Mouse (Mus musculus) monocyte, adult 2 months (primary cell): ENCODE results near the gene Ptpre.

ENCODE experiments used
- DNase-seq, 2 experiments: peaks; one replicate each; pipeline ENCODE4 v3.0.0; 2022; ENCODE audit warnings: low spot score in 2 of 2, low read depth in 1 of 2

Ptpre gene

DNA sequence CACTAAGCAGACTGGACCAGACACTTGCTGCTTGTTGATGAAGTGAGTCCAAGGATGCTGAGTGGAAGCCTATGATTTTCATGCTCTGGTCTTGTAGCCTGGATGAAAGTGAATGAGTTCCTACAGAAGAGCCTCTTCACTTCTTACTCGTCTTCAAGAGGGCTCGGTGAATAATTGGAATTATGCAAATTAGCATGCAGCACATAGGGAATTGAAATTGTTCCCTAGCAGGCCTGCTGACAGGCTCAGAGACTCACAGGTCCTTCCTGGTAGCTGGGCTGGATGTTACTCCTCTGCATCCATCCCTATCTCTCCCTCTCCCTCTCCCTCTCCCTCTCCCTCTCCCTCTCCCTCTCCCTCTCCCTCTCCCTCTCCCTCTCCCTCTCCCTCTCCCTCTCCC, 102.1 kb downstream of the Ptpre start:
- DNase-seq = no peak

DNA sequence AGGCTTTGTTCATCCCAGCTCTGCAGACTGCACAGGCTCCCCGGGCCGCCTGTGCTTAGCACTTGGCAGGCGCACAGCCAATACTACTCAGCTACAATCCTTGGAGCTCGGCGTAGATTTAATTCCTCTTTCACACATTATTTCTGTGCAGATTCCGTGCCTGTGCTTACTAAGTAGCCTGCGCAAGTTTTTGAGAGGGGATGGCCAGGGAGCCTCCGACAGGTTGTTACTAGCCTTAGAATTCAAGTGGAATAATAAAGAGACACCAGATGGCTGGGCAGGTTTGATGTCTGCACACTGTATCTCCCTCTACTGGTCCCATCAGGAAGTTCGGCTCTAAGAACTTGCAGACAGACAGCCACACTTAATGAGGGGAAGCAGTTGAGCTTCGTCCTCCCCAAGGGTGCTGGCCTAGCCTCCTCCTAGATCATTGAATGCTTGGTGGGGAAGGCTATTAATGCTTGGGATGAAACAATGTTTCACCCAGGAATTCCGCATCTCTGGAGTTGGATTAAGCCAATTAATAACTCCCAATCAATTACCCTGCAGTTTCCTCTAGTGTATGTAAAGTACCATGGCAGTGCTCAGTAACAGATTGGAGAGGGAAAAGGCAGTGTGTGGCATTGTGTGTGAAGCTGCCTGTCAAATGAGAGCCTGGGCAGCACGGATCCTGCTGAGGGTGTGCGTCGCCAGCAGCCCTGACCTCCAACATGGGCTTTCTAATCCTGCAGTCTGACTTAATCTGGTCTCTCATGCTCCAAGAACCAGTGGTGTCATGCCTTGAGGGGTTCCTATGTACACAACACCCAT, 104.6 kb downstream of the Ptpre start:
- DNase-seq = no peak

DNA sequence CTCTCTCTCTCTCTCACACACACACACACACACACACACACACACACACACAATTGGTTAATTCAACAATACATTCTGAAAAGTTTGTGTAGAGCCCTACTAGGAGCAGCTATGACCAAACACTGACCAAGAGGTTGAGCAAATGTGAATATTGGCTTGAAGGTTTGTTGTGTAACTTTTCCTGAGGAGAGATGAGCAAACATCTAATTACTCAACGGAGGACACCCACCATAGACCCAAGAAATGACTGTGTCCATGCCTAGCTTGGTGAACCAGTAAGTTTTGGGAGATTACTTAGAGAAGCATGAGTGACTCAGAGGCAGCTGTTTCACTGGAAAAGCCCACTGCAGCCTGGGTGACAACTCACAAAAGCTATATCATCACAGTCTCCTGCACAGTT, 107.2 kb downstream of the Ptpre start:
- no peak for DNase-seq

DNA sequence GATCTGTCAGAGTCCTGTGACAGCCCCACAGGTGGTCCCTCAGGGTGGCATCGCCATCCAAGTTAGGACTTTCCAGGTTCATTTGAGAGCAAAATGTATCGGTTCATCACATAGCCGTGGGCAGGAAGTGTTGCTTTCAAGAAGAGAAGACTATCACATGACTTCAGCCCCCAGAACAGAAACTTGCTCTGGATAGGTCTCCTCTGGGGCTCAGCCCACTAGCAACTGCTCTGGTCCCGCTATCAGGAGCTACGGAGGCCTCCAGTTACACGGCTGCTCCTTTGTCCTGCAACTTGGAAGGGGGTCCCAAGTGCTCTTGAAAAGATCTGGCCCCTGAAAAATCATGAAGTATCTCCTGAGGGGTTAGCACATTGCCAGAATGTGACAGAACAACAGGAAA, 109.7 kb downstream of the Ptpre start:
- DNase-seq = no peak

DNA sequence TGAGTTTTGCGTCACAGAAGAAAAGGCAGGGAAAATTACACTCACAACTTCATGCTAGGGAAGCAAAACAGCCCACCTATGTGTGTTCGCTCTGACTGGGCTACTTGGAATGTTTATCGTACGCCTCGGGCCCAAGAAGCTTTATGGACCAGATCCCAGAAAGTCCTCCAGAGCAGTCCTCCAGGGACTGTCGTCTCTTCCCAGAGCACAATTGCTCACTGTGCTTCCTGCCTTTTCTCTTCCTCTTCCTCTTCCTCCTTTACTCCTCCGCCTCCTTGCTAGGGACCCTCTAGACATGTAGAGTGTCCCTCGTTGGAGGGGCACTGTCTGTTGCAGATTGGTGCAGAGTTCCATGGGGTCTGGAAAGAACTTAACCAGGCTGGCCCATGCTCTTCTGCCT, 111.5 kb downstream of the Ptpre start:
- no peak for DNase-seq

DNA sequence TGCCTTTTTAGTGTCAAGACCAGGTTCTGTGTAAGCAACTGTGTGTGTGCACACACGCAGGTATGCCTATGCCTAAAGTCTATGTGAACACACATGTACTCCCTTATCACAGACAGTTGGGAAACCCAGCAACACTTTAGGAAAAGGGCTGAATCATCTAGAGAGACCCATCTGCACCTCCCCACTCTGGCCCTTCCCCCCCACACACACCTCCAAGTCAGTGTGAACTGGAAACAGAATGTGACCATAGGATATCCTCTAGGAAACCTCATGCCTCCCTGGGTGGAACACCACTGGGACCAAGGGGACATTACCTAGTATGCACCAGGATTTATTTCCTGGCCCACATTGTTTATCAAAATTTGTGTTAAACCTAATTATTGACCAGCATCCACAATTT, 112.0 kb downstream of the Ptpre start:
- DNase-seq = no peak

DNA sequence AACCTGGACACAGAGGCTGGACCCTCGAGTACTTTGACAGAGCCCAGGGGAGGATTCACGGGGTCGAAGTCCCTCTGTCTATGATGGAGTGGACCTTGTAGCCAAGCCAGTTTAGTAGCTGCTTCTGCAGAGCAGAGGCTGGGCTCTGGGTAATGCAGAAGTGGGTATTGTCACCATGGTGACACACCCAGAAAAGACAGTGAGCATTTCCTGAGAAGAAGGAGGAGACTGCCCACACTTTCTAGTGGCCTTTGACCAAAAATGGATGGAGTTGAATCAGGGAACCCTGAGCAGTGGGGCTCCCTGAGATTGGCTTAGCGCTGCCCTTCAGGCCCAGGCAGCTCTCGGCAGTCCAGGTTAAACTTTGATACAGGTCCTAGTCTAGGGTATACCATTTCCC, 112.8 kb downstream of the Ptpre start:
- DNase-seq = peak in 1 of 2 experiments; percentile 42

DNA sequence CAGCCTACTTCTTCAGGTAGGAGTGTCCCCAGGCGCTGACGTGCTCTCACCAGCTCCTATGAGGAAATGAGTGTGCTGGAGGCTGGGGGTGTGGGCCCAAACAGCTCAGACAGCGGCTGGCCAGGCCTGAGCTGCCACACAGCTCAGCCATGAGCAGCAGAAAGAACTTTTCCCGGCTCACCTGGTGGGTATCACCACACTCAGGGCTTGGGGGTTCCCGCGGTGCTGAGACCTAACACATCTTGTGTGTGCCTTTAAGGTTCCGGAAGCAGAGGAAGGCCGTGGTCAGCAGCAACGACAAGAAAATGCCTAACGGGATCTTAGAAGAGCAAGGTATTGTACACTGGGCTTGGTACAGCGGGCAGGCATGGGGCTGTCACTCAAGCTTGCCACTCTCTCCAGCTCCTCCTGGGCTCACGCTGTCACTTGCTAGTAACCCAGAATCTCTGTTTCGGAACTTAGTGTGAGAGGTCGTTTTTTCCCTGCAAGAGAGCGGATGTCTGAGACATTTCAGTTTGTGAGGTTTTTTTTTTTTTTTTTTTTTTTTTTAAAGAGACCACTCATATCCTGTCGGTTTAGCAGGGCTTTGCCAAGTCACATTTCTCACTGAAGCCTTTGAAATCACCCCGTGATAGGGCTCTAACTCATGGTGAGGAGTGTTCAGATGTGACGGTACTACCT, 114.7 kb downstream of the Ptpre start:
- DNase-seq = peak in 1 of 2 experiments; percentile 41

DNA sequence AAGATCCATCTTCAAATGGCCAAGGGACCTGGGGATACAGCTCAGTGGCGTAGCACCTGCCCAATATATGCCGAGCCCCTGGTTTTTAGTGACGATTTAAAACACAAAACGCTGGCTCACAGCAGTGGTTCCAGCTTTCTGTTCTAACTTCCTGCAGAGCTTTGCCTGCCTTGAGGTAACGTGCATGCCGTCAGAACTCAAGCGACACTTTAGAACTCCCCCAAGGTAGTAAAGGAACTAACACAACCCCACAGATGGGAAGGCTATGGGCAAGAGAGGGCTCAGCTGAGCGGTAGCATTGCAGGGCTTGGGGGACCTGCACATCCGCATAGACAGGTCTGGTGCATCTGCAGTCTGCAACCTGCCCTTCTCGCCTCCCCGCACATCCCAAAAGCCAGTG, 115.5 kb downstream of the Ptpre start:
- DNase-seq = no peak

DNA sequence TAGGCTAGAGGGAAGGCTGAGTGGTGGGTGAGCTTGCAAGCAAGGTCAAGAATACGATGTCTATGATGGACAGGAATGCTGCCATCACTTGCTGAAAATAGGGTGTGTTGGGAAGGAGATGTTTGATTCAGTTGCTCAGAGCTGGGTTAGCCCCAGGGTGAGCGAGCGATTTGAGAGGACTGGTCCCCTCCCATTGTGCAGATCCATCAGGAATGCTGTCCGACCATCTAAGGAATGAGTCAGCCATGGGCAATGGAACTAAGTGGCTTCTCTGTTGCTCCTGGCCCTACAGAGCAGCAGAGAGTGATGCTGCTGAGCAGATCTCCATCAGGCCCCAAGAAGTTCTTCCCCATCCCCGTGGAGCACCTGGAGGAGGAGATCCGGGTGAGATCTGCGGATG, 116.3 kb downstream of the Ptpre start:
- DNase-seq = no peak

DNA sequence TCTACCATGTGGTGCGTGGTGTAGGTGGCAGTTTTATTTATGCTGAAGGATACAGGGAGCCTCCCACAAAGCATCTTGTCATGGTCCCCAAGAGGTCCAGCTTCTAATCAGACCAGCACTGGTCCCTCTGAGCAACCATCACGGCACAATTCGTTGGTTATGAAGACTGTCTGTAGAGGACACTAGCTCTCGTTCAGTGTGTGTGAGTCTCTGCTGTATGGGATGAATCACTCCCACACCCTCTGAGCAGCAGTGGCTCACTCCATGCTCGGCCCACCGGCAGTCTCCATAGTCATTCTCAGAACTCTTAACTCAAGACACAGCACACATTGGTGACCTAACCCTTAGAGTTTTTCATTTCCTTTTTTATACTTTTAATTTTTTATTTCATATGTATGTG, 117.0 kb downstream of the Ptpre start:
- no peak for DNase-seq

DNA sequence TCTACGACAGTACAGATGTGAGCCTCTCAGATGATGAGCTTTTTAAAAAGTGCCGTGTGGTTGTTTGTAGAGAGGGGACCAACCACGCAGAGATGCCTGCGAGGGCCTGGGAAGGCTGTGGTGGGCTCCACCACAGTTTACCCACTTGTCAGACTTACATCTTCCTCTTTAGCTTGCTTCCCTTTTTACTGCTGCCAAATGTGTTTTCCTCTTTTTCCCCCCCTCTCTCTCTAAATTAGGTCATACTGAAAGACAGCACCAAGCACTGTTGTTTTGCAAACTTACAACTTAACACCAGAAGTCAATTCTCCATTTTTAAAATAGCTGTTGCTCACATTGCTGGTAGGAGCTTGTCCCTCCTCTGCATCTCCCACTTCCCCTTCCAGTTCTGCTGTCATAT, 117.8 kb downstream of the Ptpre start:
- peak in 1 of 2 experiments; percentile 33 for DNase-seq

DNA sequence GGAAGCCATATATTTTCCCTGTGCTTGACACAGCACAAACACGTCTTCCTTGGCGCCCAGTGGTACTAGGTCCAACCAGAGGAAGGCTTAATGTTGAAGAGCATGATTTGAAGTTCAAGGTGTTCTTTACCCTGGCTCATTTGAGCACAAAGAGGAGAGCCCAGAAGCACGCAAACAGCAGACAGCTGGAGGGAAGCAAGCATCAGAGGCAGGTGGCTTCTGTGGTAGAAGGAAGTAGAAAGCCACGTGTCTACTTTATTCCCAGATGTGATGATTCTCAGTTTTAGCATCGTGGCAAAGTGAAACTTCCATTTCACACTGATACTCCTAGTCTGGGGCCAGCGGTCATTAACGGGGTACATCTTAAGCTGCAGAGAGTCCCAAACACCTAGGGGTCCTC, 120.9 kb downstream of the Ptpre start:
- no peak for DNase-seq

DNA sequence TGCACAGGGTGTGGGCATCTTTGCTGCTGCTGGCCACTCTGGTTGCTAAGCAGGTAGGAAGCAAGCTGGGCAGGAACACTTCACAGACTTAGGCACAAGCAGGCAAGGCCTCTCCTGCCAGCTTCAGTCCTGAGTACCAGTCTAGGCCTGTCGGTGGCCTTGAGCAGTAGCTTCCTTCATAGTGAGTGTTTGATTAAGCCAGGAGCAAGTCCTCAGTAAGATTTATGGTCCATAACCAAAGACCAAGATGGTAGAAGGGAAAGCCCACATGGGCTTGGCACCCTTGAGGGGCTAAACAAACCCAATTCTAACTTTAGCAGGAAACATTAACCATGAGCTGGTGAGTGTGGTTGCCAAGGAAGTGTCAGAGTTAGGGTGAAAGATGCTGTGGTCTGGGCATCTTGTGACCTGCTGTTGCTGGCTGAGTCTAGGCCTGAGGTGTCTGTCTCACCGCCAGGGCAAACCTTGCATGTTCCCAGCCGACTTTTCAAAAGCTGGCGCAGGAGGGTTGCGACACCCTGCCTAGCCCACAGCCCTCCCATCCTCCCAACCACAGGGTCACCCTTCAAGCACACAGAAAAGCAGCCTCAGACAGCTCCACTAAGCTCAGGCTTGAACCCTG, 122.1 kb downstream of the Ptpre start:
- no peak for DNase-seq

DNA sequence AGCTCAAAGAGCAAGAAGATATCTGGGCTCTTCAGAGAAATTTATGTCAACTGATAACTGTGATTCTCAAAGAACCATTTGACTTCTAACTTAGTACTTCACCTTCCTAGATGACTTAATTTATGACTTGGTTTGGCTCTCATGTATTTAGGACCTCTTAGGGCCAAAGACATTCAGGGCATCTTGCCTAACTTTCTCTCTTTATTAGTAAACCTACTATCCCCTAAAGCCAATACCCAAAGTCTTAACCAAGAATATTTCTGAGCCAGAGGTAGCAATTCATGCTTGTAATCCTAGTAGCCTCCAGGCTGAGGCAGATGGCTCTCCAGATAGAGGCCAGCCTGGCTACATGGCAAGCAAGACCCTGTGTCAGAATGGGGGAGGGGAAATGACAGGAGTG, 123.0 kb downstream of the Ptpre start:
- DNase-seq = no peak

DNA sequence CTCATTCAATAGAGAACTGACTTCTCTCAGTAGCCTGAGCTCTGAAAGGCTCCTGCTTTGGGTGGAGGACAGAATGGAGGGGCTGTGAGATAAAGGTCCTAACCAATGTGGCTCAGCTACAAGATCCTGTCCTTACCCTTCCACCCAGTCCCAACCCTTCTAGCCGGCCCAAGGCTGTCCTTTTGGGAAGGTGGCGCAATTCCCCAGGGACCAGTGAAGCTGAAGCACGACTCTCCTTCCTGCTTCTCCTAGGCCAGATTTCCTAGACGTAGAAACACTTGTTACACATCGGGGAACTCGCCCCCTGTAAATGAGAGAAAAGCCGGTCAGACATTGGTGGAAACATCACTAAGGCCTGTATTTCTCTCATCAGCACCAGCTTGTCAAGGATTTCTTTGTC, 126.9 kb downstream of the Ptpre start:
- DNase-seq = no peak

DNA sequence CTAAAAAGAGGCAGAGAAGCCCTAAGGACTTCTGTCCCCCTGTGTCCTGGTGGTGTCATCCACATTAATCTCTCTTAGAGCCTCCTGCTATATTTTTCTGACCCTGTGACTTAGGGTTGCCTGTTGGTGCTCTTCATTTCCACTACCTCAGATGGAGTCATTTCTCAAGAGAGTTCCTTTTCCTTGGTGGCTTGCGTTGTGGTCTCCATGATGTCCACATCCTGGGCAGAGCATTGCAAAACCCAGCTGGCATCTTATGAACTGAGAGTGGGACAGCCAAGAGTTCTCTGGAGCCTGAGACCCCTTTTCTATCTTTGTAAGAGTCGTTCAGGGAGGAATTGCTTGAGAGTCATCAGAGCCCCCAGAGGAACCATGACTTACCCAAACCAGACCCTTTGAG, 129.0 kb downstream of the Ptpre start:
- DNase-seq = no peak

DNA sequence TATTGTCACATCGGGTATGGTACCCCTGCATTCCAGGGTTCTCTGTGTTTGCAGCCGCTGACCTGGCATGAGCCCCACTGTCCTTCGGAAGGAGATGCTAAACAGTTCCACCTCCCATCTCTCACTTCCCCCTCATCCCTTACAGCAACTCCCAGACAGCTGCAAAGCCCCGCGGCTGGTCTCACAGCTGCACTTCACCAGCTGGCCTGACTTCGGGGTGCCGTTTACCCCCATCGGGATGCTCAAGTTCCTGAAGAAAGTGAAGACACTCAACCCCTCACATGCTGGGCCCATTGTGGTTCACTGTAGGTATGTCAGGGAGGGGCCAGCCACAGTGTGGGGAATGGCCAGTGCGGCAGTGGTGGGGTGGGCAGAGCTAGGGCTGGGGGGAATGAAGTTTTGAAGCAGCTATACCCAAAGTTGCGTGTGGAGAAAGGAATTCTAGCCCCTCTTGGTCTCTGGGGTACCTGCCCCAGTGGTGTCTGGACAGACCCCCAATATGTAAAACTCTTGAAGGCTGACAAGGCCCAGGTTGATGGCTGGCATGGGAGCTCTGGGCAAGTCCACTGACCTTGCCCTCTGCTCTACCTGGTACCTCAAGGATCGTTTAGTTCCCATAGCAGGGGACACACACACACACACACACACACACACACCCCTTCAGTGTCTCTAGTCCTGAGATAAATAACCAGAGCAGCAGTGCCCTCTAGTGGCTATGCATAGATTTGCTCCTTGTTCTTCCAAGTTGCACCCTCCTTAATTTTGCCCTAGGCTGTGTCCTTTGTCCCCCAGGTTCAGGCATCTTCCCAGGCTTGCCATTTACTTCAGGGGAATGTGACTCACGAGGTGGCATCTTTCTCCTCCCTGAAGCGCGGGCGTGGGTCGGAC, 131.8 kb downstream of the Ptpre start:
- peak in 1 of 2 experiments; percentile 37 for DNase-seq

DNA sequence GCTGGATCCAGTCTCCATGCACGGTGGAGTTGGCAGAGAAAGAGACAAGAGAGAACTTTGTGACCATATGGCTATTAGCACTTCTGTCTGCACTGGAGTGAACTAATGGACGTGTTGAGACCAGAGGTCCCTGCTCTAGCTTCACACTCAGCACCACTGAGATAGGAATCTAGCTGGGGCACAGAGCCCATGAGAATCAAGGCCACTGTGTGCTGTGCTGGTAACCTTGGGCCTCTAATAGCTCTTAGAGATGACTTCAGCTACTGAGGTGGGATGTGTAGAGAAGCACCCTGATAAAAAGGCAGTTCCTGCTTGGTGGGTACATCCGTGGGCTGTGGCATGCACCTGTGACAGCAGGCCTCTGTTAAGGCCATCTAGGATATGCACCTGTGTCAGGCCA, 136.3 kb downstream of the Ptpre start:
- no peak for DNase-seq

DNA sequence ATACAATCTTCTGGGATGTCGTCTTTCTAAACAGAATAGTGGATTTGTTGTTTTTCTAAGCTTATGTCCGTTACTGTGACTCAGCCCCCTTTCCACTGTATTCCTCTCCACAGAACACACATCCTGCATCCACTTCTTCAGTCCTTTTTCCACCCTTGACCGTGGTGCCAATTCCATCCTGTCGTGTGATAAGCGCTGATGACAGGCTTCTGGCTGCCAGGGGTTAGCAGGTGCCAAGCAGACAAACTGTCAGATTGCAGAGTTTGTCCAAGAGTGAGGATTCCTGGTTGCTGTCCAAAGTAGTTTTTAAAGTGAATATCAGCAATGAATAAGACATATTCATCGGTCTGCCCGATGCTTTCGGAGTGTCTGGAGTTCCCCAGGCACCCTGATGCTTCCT, 139.4 kb downstream of the Ptpre start:
- DNase-seq = no peak

DNA sequence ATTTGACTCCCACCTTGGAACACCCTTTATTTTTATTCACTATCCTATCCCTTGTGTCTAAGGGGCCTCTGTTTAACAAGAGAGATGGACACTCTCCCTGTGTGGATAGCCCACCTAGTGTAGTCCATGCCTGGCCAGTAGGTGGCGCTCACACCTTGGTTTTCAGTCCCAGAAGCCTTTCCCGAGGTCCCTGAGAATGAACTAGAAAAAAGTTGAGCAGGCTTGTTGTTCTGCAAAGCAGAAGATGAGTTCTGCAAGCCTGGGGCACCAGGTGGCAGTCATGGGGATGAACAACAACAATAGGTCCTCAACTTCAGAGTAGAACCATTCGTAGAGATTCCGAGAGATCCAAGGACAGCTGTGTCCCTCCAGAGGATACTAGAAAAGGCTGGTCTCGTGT, 143.1 kb downstream of the Ptpre start:
- DNase-seq = peak in 1 of 2 experiments; percentile 40
